Mouse (Mus musculus) bone marrow, adult 2 months (tissue): ENCODE measurements at regions not wholly inside any gene's neighbourhood (a gene's known extent, or its start where the extent isn't known, plus 50 kb on each side); places are given as distances from the start of the nearest gene placed in this dataset.

Source experiments
- H3K27ac ChIP-seq: fragments of 200-500 bp; 2 replicates; pipeline ENCODE4 v1.5.1; 2012; ENCODE audit warnings: low read depth, mild to moderate bottlenecking, control low read depth, inconsistent platforms, low read length; ENCODE audit not compliant: control insufficient read depth, poor library complexity, insufficient read depth
- H3K4me1 ChIP-seq: fragments of 200-500 bp; 2 replicates; pipeline ENCODE4 v1.6.1; 2011; ENCODE audit warnings: low read length; ENCODE audit not compliant: control insufficient read depth, insufficient read depth
- H3K4me3 ChIP-seq: fragments of 200-500 bp; replicated peaks from 2 replicates; pipeline ENCODE3; 2011; ENCODE audit warnings: mild to moderate bottlenecking, low read depth, low read length, control low read depth; ENCODE audit not compliant: control insufficient read depth
- CTCF ChIP-seq: fragments of 200-500 bp; IDR thresholded peaks from 2 replicates; pipeline ENCODE4 v1.5.1; 2011; ENCODE audit warnings: low read length, control low read depth; ENCODE audit not compliant: control insufficient read depth, insufficient read depth
- POLR2A ChIP-seq: fragments of 200-500 bp; IDR thresholded peaks from 2 replicates; pipeline ENCODE4 v1.6.1; 2011; ENCODE audit warnings: low read depth, mild to moderate bottlenecking, control low read depth, low read length, borderline replicate concordance; ENCODE audit not compliant: control insufficient read depth
- WGBS: fragments of 180-500 bp; shearing (Covaris S2); methylation state at CpG from one replicate; pipeline ENCODE4 v1.1.7; 2018; 5-methylcytosine and 5-hydroxymethylcytosine counted together

DNA sequence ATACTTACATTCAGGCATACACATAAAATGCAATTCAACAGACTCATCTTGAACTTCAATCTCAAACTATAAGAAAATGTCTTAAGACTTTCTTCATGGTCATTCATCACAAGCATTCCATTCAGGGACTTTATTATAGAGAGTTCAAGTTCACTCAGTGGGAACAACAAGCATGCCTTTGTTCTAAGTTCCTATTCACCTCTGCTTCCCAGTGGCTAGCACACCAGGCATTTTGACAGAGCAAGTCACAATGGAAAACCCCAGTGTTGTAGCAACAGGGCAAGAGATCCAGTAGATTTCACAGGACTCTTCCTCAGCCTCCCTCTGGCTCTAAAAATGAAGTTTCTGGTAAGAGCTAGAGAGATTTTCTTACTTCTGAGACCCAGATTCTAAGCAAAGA lies 595.8 kb upstream of the Clint1 start:
- TF ChIP-seq POLR2A (no peak), CTCF (no peak)
- Histone ChIP-seq H3K4me1 (no peaks in the 10 kb centered on the region; the same call in 1 of the 2 replicates), H3K4me3 (no peak overlapping the region), H3K27ac (no peak overlapping the region)

DNA sequence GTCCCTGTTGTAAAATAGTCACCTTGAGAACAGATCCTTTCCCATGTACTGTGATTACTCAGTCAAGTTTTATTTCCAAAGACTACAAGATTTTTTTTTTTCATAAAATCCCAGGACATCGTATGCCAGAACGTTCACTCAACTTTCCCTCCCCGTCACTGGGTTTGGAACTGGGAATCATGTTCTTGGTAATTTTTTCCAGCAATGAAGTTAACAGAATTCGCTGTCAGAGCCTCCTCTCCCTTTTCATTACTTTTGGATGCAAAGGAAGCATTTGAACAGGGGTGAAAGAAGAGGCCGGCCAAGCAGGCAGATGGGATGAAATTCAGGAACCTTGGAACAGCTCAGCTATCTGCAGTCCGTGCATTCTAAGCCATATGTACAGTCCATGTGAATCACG lies 589.7 kb upstream of the Clint1 start:
- WGBS = 73% methylated on average over 7 of the region's 7 CpGs
- Histone ChIP-seq H3K4me1 (no peaks in the 10 kb centered on the region; the same call in 1 of the 2 replicates), H3K27ac (no peak overlapping the region), H3K4me3 (no peak overlapping the region)
- no peak for TF ChIP-seq POLR2A
- no peak for TF ChIP-seq CTCF

DNA sequence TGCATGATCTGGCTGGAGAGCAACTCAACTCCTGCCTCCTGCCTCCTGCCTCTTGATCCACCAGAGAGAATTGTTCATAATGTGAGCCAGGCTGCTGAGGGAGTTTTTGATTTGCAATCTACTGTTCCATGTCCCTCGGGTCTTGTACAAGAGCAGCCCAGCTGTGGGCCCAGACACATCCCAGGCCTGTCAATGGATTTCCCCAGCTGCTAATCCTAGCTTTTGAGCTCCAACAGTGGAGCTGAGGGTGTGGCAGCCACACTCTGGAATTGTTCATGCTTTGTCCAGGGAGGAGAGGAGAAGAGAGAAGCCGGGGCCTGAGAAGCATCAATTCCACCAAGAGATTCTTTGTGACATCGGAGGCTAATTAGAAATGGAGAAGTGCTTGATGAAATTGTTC lies 587.9 kb upstream of the Clint1 start:
- no peak overlapping the region for H3K27ac ChIP-seq
- no peaks in the 10 kb centered on the region; the same call in 1 of the 2 replicates for H3K4me1 ChIP-seq
- TF ChIP-seq CTCF (no peak), POLR2A (no peak)
- WGBS = 66% methylated on average over 3 of the region's 3 CpGs
- no peak overlapping the region for H3K4me3 ChIP-seq

GRCm38 (mm10) chr11:45265171-45265988 lies 586.5 kb upstream of the Clint1 start:
- WGBS = 87% methylated on average over 17 of the region's 17 CpGs

DNA sequence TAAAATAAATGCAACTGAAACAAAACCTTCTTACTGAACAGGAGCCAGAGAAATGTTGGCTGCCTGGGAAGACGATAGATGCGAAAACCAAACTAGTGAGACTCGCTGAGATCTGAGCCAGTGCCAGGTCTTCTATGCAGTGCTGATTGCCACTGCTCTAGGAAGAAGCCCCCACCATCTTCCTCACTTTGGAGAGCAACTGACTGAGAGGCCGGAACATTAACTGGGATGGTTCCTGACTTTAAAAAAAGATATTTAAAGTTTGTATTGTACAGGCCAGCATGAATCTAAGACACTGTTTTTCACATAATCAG lies 585.9 kb upstream of the Clint1 start:
- TF ChIP-seq POLR2A (no peak), CTCF (no peak)
- H3K27ac ChIP-seq = no peak overlapping the region
- 92% methylated on average over 4 of the region's 4 CpGs for whole genome bisulfite sequencing
- no peak overlapping the region for H3K4me3 ChIP-seq
- H3K4me1 ChIP-seq = no peaks in the 10 kb centered on the region

More at GRCm38 (mm10) chr11:45265171-45265988, 586.5 kb upstream of the Clint1 start:
- H3K27ac ChIP-seq = no peak overlapping the region
- no peaks in the 10 kb centered on the region for H3K4me1 ChIP-seq
- no peak overlapping the region for H3K4me3 ChIP-seq
- no peak for TF ChIP-seq CTCF
- TF ChIP-seq POLR2A = no peak

GRCm38 (mm10) chr11:45269215-45269614 lies 582.6 kb upstream of the Clint1 start:
- TF ChIP-seq CTCF (no peak), POLR2A (no peak)
- Histone ChIP-seq H3K27ac (no peak overlapping the region), H3K4me3 (no peak overlapping the region), H3K4me1 (no peaks in the 10 kb centered on the region)
- 81% methylated on average over 5 of the region's 5 CpGs for WGBS

GRCm38 (mm10) chr11:45271206-45271605 lies 580.6 kb upstream of the Clint1 start:
- Histone ChIP-seq H3K27ac (no peak overlapping the region), H3K4me1 (no peaks in the 10 kb centered on the region), H3K4me3 (no peak overlapping the region)
- TF ChIP-seq POLR2A = no peak
- WGBS = 37% methylated on average over 3 of the region's 3 CpGs

- Histone ChIP-seq H3K4me3 (no peak overlapping the region), H3K4me1 (no peaks in the 10 kb centered on the region), H3K27ac (no peak overlapping the region)
- 85% methylated on average over 10 of the region's 10 CpGs for WGBS
- no peak for TF ChIP-seq POLR2A
- no peak for TF ChIP-seq CTCF
These were observed 577.3 kb upstream of the Clint1 start for GRCm38 (mm10) chr11:45274446-45275119.
